Mouse (Mus musculus): ENCODE measurements at regions not wholly inside any gene's neighbourhood (a gene's known extent, or its start where the extent isn't known, plus 50 kb on each side); places are given as distances from the start of the nearest gene placed in this dataset.

GRCm38 (mm10) chr15:69165482-69165801 is 2664.7 kb upstream of the Lrrc6 start:
- no peaks in the 10 kb centered on the region for H3K36me3 ChIP-seq
- H3K27me3 ChIP-seq (replicated peaks) = no peaks in the 10 kb centered on the region
- no peak overlapping the region for H3K4me2 ChIP-seq
- H3K27ac ChIP-seq = 0 out of 2 replicates have a peak overlapping the region, but pooled peaks have one; percentile 10
- H3K9me3 ChIP-seq (replicated peaks) = no peaks in the 10 kb centered on the region
- no peak for ATAC-seq
- H3K4me3 ChIP-seq = no peak overlapping the region
- WGBS (ENCODE audit: insufficient replicate concordance) = 41% methylated on average over 3 of the region's 3 CpGs
- no peaks in the 10 kb centered on the region for H3K4me1 ChIP-seq
- no peak overlapping the region for H3K9ac ChIP-seq

- 0 out of 2 replicates have a peak overlapping the region, but pooled peaks have one; percentile 10 for H3K27ac ChIP-seq
- no peak overlapping the region for H3K4me3 ChIP-seq
- no peaks in the 10 kb centered on the region for H3K4me1 ChIP-seq
- no peaks in the 10 kb centered on the region for H3K9me3 ChIP-seq (replicated peaks)
- H3K27me3 ChIP-seq (replicated peaks) = no peaks in the 10 kb centered on the region
- ATAC-seq = no peak
- WGBS (ENCODE audit: insufficient replicate concordance) = 36% methylated on average over 7 of the region's 7 CpGs
- no peak overlapping the region for H3K9ac ChIP-seq
- H3K36me3 ChIP-seq = no peaks in the 10 kb centered on the region
- H3K4me2 ChIP-seq = no peak overlapping the region
These were observed 2664.1 kb upstream of the Lrrc6 start for GRCm38 (mm10) chr15:69164581-69165481.

GRCm38 (mm10) chr15:69161036-69161435 is 2660.3 kb upstream of the Lrrc6 start:
- WGBS (ENCODE audit: insufficient replicate concordance) = 66% methylated on average over 5 of the region's 5 CpGs
- Histone ChIP-seq H3K9me3 (replicated peaks) (no peaks in the 10 kb centered on the region), H3K36me3 (no peaks in the 10 kb centered on the region), H3K4me3 (no peak overlapping the region), H3K4me2 (no peak overlapping the region), H3K4me1 (no peaks in the 10 kb centered on the region), H3K27ac (no peak overlapping the region), H3K27me3 (replicated peaks) (no peaks in the 10 kb centered on the region), H3K9ac (no peak overlapping the region)
- no peak for ATAC-seq

- ATAC-seq = no peak
- Histone ChIP-seq H3K27me3 (replicated peaks) (no peaks in the 10 kb centered on the region), H3K4me2 (no peak overlapping the region), H3K4me3 (no peak overlapping the region), H3K36me3 (no peaks in the 10 kb centered on the region), H3K9ac (no peak overlapping the region), H3K9me3 (replicated peaks) (no peaks in the 10 kb centered on the region), H3K27ac (no peak overlapping the region), H3K4me1 (no peaks in the 10 kb centered on the region)
- WGBS (ENCODE audit: insufficient replicate concordance) = 45% methylated on average over 5 of the region's 5 CpGs
These were observed 2657.4 kb upstream of the Lrrc6 start for GRCm38 (mm10) chr15:69158124-69158523.

Data from liver, embryonic 12.5 days (tissue).